Mouse (Mus musculus) hindbrain, embryonic 16.5 days (tissue): ENCODE data around the gene Ptprn2. TPM values are rescaled to one million over a fixed set of nuclear protein-coding genes. Genes with fewer than 3 reads are reported as not detected.

ENCODE experiments used
- ATAC-seq: fragments of 200-750 bp; cut with Nextera tagmentation; 2 replicates; pipeline ENCODE4 v1.8.0; 2017; ENCODE audit warnings: moderate TSS enrichment, moderate library complexity
- H3K27ac ChIP-seq: fragments of 300-500 bp; sonication (generic); 2 replicates; pipeline ENCODE4 v1.5.1; 2014; ENCODE audit warnings: low read depth, mild to moderate bottlenecking, control low read depth, low read length, moderate library complexity
- H3K27me3 ChIP-seq: fragments of 300-500 bp; sonication (generic); replicated peaks from 2 replicates; pipeline ENCODE4 v1.6.1; 2014; ENCODE audit warnings: low read length; ENCODE audit not compliant: control insufficient read depth, insufficient read depth
- H3K36me3 ChIP-seq: fragments of 300-500 bp; sonication (generic); 2 replicates; pipeline ENCODE4 v1.6.1; 2014; ENCODE audit warnings: mild to moderate bottlenecking, low read length, moderate library complexity, mixed read lengths; ENCODE audit not compliant: control insufficient read depth, insufficient read depth
- H3K4me1 ChIP-seq: fragments of 300-500 bp; sonication (generic); 2 replicates; pipeline ENCODE4 v1.6.1; 2014; ENCODE audit warnings: low read depth, low read length; ENCODE audit not compliant: control insufficient read depth, insufficient read depth
- H3K4me2 ChIP-seq: fragments of 300-500 bp; sonication (generic); 2 replicates; pipeline ENCODE4 v1.6.1; 2014; ENCODE audit warnings: mild to moderate bottlenecking, low read length, control low read depth, moderate library complexity
- H3K4me3 ChIP-seq: fragments of 300-500 bp; sonication (generic); 2 replicates; pipeline ENCODE4 v1.5.1; 2014; ENCODE audit warnings: mild to moderate bottlenecking, low read length, control low read depth, moderate library complexity
- H3K9ac ChIP-seq: fragments of 300-500 bp; sonication (generic); 2 replicates; pipeline ENCODE4 v1.6.1; 2014; ENCODE audit warnings: low read depth, mild to moderate bottlenecking, control low read depth, low read length, moderate library complexity
- H3K9me3 ChIP-seq: fragments of 300-500 bp; sonication (generic); 2 replicates; pipeline ENCODE4 v1.6.1; 2014; ENCODE audit warnings: mild to moderate bottlenecking, low read length, moderate library complexity; ENCODE audit not compliant: control insufficient read depth
- WGBS: fragments of 180-500 bp; shearing (Covaris S2); extraction: QIAGEN DNeasy Blood & Tissue Kit; methylation state at CpG from one replicate; pipeline ENCODE4 v1.1.7; 2014; 5-methylcytosine and 5-hydroxymethylcytosine counted together
- polyA plus RNA-seq: library from polyadenylated mRNA; unstranded; fragments of >200 nt; fragmentation: Nextera tagmentation; extraction: Ambion mirVana; gene quantifications from 2 replicates; pipeline ENCODE4 v1.2.1, GENCODE M21; 2015

Ptprn2 gene
- polyA plus RNA-seq, 1 experiment from 2014 or later, result 11.7 TPM

DNA sequence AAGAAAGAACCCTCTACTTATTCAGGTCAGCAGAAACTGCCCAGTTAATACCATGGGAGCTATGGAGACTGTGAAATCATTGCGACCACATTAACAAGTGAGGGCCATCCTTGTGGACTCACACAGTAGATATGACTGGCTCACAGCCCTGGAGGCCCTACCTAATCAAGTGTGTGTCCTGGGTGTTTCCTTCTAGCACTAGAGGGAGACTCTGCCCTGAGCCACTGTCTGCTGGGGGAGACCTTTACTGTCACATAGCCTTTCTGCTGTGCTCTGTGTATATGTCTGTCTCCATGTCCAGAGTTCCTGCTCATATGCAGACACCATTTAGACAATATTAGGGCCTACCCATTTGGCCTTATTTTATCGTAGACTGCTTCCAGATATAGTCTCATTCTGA is 555.9 kb downstream of the Ptprn2 start:
- ATAC-seq, result 0 out of 2 replicates have a peak, but pooled peaks have one; percentile 41
- WGBS, result 90% methylated on average over 2 of the region's 2 CpGs
- H3K27me3 ChIP-seq, result no peaks in the 10 kb centered on the region

DNA sequence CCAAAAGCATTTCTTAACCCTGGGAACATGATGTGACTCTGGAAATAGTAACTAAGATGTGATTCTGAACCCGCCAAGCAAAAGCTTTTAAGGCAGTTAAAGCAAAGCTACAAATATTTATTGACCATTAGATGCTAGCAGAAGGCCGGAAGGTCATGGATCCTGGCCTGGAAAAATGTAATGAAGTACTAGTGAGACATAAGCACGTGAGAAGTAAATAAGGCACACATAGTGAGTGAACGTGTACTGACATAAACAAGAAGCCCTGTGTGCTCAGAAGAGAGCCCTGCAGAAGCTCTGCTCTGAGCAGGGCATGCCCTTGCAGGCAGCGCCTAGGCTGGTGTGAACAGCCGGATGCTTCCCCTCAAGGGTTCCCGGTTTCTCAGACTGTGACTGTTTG is 557.2 kb downstream of the Ptprn2 start:
- ATAC-seq, result no peak
- no peaks in the 10 kb centered on the region for H3K36me3 ChIP-seq

More for the DNA sequence above, 555.9 kb downstream of the Ptprn2 start:
- H3K36me3 ChIP-seq, result no peaks in the 10 kb centered on the region
- no peaks in the 10 kb centered on the region for H3K4me1 ChIP-seq
- no peak overlapping the region for H3K27ac ChIP-seq
- H3K4me2 ChIP-seq, result no peak overlapping the region
- no peak overlapping the region for H3K9ac ChIP-seq
- H3K9me3 ChIP-seq, result no peaks in the 10 kb centered on the region
- H3K4me3 ChIP-seq, result no peak overlapping the region

DNA sequence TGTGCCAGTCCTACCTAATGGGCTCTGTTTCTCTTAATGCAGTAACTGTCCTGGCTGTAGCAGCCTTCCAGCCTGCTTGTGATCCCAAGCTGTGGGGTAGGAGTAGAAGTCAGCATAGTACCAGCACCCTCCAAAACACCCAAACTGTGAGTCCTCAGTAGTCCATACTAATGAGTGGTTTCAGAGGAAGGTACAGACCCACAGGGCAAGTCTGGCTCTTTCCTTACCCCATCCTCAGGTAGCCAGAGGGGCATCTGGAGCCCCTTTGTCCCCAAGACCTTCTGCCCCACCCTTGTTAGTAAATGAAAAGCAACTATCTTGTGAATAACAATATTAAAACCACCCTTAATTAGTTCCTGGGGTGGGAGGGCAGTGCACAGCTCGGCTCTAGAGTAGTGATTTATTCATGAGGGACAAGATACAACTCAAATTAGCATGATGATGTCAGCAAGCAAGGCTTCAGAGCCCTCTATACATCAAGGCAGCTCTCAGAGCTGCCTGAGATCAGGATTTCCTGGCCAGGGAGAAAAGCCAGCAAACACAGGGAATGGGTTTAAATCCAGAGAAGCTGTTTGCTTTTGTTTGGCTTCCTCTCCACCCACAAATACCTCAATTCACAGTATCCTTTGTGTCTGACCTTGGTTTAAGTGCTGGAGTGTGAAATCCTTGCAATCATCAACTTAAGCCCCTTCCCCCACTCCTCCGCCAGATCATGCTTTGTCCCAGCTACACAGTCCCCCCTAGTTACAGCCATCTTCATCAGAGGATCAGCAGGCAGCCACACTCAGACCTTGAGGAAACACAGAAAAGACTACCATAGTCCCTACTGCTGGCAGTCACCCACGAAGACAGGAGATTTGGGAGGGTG is 562.1 kb downstream of the Ptprn2 start:
- peak overlapping the region; percentile 59 for H3K27ac ChIP-seq
- H3K4me1 ChIP-seq, result peaks cover 9% of the 10 kb centered on the region
- peak overlapping the region; percentile 27; the same call in 1 of the 2 replicates for H3K9ac ChIP-seq
- H3K27me3 ChIP-seq, result no peaks in the 10 kb centered on the region
- H3K9me3 ChIP-seq, result no peaks in the 10 kb centered on the region
- H3K4me3 ChIP-seq, result no peak overlapping the region
- H3K4me2 ChIP-seq, result no peak overlapping the region
- WGBS, result 7% methylated on average over 3 of the region's 3 CpGs
- peak; percentile 59 for ATAC-seq
- H3K36me3 ChIP-seq, result no peaks in the 10 kb centered on the region

More for the DNA sequence above, 557.2 kb downstream of the Ptprn2 start:
- no peaks in the 10 kb centered on the region for H3K27me3 ChIP-seq
- no peak overlapping the region for H3K4me3 ChIP-seq
- H3K9me3 ChIP-seq, result no peaks in the 10 kb centered on the region
- no peak overlapping the region for H3K27ac ChIP-seq
- H3K9ac ChIP-seq, result no peak overlapping the region
- no peak overlapping the region for H3K4me2 ChIP-seq
- peaks cover 5% of the 10 kb centered on the region for H3K4me1 ChIP-seq
- WGBS, result 85% methylated on average over 7 of the region's 7 CpGs

DNA sequence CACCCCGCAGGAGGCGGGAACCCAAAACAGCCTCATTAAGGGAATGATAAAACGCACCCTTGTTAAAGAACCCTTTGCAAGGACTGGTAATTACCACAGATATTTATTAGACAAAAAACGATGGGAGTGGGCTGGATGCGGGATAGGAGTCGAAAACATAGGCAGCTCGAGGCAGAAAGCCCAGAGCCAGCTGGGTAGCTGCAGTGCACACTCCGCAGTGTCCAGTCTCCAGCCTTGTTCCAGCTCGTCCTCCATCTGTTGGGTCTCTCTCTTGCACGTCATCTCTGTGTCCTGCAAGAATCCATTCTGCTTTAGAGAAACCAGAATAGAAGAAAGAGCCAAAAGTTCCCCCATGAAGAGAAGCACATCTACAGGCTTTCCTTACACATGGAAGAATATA is 564.3 kb downstream of the Ptprn2 start:
- H3K4me2 ChIP-seq, result no peak overlapping the region
- no peaks in the 10 kb centered on the region for H3K9me3 ChIP-seq
- no peak overlapping the region for H3K9ac ChIP-seq
- no peak overlapping the region for H3K27ac ChIP-seq
- H3K4me1 ChIP-seq, result peaks cover 23% of the 10 kb centered on the region
- WGBS, result 61% methylated on average over 10 of the region's 10 CpGs
- no peak overlapping the region for H3K4me3 ChIP-seq
- no peak for ATAC-seq
- no peaks in the 10 kb centered on the region for H3K27me3 ChIP-seq
- no peaks in the 10 kb centered on the region for H3K36me3 ChIP-seq

DNA sequence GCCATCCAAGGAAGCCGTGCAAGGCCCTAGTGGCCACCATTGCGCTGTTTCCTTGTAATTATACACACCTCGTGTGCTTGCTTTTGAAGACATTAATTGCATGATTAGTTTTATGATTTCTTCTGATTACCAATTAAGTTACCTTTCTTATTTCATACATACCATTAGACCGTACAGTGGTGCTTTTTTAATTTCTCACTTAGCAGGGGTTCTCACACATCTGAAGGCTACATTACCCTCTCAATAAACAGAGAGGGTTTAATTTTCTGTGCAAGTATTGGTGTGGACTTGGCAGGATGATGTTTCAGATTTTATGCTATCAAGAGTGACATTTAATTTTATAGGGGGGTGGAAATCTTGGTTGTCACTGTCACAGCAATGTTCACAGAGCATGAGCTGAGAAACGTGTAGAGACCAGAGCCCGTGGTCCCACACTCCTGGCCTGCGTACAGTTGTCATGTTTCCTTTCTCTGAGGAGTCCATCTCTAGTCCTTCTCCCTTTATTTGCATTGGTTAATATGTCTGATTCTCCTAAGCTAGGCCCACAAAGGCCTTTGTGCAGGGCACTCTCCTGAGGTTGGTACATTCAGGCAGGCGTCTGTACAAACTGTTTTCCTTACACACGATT is 567.8 kb downstream of the Ptprn2 start:
- Histone ChIP-seq H3K4me2 (peak overlapping the region; percentile 35), H3K9ac (peak overlapping the region; percentile 41), H3K9me3 (no peaks in the 10 kb centered on the region), H3K27me3 (no peaks in the 10 kb centered on the region), H3K4me1 (peaks cover 14% of the 10 kb centered on the region), H3K4me3 (no peak overlapping the region), H3K36me3 (no peaks in the 10 kb centered on the region), H3K27ac (peak overlapping the region; percentile 64)
- no peak; the same call in 1 of the 2 replicates for ATAC-seq
- 40% methylated on average over 9 of the region's 9 CpGs for WGBS

DNA sequence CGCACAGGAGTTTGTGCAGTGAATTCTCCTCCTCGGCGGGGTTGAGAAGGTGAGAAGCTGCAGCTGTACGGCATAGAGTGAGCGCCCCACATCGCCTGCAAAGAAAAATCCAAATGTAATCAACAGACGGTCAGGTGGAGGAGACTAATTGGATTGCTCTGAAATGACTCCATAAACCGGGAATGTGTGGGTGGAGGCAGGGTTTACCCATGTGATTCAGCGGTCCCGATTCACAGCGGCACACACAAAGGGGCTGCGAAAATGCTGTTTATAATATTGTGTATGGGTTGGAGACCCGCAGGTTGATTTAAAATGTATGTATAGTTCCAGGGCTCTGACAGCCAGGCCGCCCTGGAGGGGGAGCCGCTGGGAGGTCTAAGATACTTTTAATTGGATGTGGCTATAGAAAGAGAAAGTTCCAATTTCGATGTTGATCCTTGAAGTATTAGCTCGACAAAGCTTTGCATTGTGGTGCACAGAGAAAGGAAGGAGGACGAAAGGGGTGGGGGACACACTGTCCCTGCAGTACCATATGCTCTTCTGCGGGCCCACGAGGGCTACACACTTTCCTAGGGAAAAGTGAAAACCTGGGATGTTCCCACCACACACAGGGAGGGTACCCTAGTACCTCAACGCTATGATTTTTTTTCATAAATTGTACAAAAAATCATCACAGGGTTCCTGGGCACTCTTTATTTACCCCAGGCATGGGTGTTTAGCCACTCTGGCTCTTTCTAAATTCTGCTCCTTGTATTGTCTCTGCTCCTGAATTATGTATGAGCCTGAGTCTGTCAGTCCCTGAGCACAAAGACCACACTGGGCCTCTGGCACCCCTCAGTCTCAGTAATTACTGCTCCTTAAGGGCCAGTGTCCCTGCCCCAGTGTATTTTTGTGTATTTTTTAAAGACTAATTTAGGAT is 568.6 kb downstream of the Ptprn2 start:
- Histone ChIP-seq H3K36me3 (no peaks in the 10 kb centered on the region), H3K27ac (peak overlapping the region; percentile 37), H3K4me1 (peaks cover 14% of the 10 kb centered on the region), H3K9me3 (no peaks in the 10 kb centered on the region), H3K4me2 (peak overlapping the region; percentile 35), H3K27me3 (no peaks in the 10 kb centered on the region), H3K9ac (peak overlapping the region; percentile 41), H3K4me3 (0 out of 2 replicates have a peak overlapping the region, but pooled peaks have one; percentile 3)
- peak; percentile 65 for ATAC-seq
- 9% methylated on average over 21 of the region's 21 CpGs for WGBS

DNA sequence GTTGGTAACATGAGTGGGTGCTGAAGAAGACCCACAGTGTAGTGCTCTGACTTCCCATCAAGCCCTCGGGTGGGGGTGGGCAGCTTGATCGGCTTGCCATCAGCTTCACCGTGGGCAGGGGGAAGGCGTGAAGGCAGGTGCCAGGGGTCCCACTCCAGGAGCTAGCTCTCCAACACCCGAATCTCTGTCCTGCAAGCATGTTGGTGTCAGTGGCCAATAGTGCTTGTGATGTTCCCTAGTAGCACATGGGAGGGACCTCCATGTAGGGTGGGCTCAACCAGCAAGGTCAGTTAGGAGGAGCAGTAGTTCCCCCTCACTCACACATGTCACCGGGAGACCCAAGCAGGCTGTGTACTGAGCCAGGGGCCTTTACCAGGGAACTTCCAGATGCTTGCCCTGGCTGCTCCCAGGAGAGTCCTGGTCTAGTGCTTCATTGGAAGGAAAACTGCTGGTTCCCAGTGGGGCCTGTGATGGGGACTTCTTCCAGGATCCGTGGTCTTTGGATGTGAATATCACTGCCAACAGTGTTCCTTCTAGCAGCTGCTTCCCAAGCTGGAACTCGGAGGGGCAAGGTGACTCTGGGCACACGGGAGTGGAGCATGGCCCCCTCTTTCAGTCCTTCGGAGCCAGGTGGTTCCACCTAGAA is 569.5 kb downstream of the Ptprn2 start:
- Histone ChIP-seq H3K9ac (no peak overlapping the region), H3K4me2 (no peak overlapping the region), H3K9me3 (no peaks in the 10 kb centered on the region), H3K36me3 (no peaks in the 10 kb centered on the region), H3K4me1 (peaks cover 14% of the 10 kb centered on the region), H3K27me3 (no peaks in the 10 kb centered on the region), H3K4me3 (no peak overlapping the region), H3K27ac (no peak overlapping the region)
- ATAC-seq, result no peak
- 52% methylated on average over 10 of the region's 10 CpGs for WGBS

DNA sequence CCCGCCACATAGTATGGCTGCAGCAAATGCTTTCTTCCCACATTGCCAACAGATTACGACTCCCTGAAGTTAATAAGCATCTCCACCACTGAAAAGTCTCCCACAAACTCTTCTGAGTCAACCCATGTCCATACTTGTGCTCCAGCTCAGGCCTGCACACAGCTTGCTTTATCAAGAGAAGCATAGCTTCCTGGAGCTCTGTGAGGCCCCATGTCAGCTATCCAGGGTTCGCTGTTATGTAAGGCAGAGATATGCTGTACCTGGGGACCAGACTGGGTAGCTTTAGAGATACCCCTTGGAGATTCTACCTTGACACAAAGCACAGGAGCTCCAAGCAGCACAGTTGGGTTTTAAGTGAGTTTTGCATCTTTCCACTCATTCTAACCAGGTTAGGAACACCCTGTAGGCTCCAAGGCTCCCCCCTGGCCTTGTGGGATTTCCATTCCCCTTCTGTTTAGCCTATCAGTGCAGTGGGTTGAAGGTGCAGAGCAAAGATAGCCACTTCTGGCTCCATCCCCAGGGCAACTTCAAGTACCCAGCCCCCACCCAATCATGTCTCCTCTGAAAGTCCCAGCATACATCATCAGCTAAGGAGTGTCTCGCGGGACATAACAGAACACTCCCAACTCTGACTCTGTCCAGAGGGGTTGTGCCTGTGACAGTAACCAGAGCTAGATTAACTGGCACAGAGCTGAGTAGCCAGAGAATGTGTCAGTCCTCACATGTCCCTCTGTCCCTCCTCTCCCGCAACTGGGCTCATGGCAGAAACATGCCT is 572.9 kb downstream of the Ptprn2 start:
- Histone ChIP-seq H3K27me3 (no peaks in the 10 kb centered on the region), H3K9ac (no peak overlapping the region), H3K4me1 (peaks cover 10% of the 10 kb centered on the region), H3K27ac (no peak overlapping the region), H3K9me3 (no peaks in the 10 kb centered on the region), H3K4me3 (no peak overlapping the region), H3K4me2 (no peak overlapping the region), H3K36me3 (no peaks in the 10 kb centered on the region)
- no peak for ATAC-seq
- 90% methylated on average over 6 of the region's 6 CpGs for WGBS
